Mouse (Mus musculus) cerebellum, adult 2 months (tissue): ENCODE measurements around the gene Prrc2b. TPM values are rescaled to one million over a fixed set of nuclear protein-coding genes. Genes with fewer than 3 reads are reported as not detected.
A peak's percentile ranks its signal among the peaks of the same experiment; 100 is the strongest.

Experiments used
- DNase-seq, 2 experiments: peaks; one replicate each; pipeline ENCODE4 v3.0.0; 2021
- H3K27ac ChIP-seq: fragments of 200-500 bp; 2 replicates; pipeline ENCODE4 v1.5.1; 2012; ENCODE audit warnings: low read length, control low read depth, inconsistent platforms; ENCODE audit not compliant: insufficient read depth
- H3K27me3 ChIP-seq: fragments of 200-500 bp; 2 replicates; pipeline ENCODE4 v1.6.1; 2012; ENCODE audit warnings: inconsistent platforms, mild to moderate bottlenecking, low read length, moderate library complexity; ENCODE audit not compliant: control insufficient read depth, insufficient read depth
- H3K4me1 ChIP-seq: fragments of 200-500 bp; 2 replicates; pipeline ENCODE4 v1.6.1; 2011; ENCODE audit warnings: low read length; ENCODE audit not compliant: control insufficient read depth, insufficient read depth
- H3K4me3 ChIP-seq: fragments of 200-500 bp; replicated peaks from 2 replicates; pipeline ENCODE3; 2011; ENCODE audit warnings: mild to moderate bottlenecking, low read depth, low read length, control low read depth; ENCODE audit not compliant: insufficient read depth
- CTCF ChIP-seq: fragments of 200-500 bp; IDR thresholded peaks from 2 replicates; pipeline ENCODE4 v1.5.1; 2011; ENCODE audit warnings: low read depth, mild to moderate bottlenecking, control low read depth, low read length, moderate library complexity, borderline replicate concordance; ENCODE audit not compliant: insufficient read depth
- POLR2A ChIP-seq: fragments of 200-500 bp; IDR thresholded peaks from 2 replicates; pipeline ENCODE4 v1.6.1; 2011; ENCODE audit warnings: low read length, control low read depth, borderline replicate concordance; ENCODE audit not compliant: insufficient read depth
- WGBS: fragments of 180-500 bp; shearing (Covaris S2); methylation state at CpG from one replicate; pipeline ENCODE4 v1.1.7; 2018; 5-methylcytosine and 5-hydroxymethylcytosine counted together
- polyA plus RNA-seq: library from polyadenylated mRNA; depleted of rRNA; stranded (reverse); fragments of >200 nt; gene quantifications from 2 replicates; pipeline ENCODE4 v1.2.3, GENCODE M21; 2012; rRNA removed

The Prrc2b gene
- polyA plus RNA-seq, 1 experiment: 88.9 TPM

GRCm38 (mm10) chr2:32258887-32259533 lies 108.1 kb downstream of the Prrc2b start:
- no peak for DNase-seq
- peaks cover 9% of the 10 kb centered on the region for H3K4me1 ChIP-seq
- TF ChIP-seq CTCF (no peak), POLR2A (no peak)
- 40% methylated on average over 6 of the region's 6 CpGs for WGBS
- no peaks in the 10 kb centered on the region for H3K27me3 ChIP-seq
- peak overlapping the region; percentile 82 for H3K4me3 ChIP-seq
- H3K27ac ChIP-seq: no peak overlapping the region

- Histone ChIP-seq H3K27me3 (no peaks in the 10 kb centered on the region), H3K4me1 (peaks cover 9% of the 10 kb centered on the region), H3K27ac (peak within 1 kb of the TSS; percentile 43), H3K4me3 (peak within 1 kb of the TSS; percentile 82)
- TF ChIP-seq POLR2A (peak; percentile 87), CTCF (no peak)
- DNase-seq: peak; percentile 92 to 93
- whole genome bisulfite sequencing: under 1% methylated on average over 59 of the region's 59 CpGs
These were observed 109.0 kb downstream of the Prrc2b start, which contains the start of gene Uck1 for GRCm38 (mm10) chr2:32259657-32260417. Gene Uck1 (minus strand): TSS chr2:32260159.

DNA sequence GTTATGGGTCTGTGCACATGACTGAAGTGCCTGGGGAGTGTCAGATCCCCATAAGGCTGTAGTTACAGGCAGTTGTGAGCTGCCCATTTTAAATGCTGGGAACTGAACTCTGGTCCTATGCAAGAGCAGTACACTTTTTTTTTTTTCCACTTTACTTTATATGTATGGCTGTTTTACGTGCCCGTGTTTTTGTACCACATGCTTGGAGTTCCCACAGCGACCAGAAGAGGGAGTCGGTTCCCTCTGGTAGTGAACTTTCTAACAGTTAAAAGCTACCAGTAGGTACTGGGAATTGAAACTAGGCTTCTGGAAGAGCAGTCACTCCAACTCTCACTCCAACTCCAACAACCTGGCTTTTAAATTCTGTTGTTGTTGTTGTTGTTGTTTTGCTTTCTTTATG lies 109.8 kb downstream of the Prrc2b start:
- Histone ChIP-seq H3K27ac (no peak overlapping the region), H3K27me3 (no peaks in the 10 kb centered on the region), H3K4me1 (peaks cover 9% of the 10 kb centered on the region), H3K4me3 (no peak overlapping the region)
- DNase-seq: peak; percentile 35 to 56
- TF ChIP-seq POLR2A (no peak), CTCF (peak; percentile 43; the same call in 1 of the 2 replicates)
- WGBS: 24% methylated on average over 4 of the region's 4 CpGs

DNA sequence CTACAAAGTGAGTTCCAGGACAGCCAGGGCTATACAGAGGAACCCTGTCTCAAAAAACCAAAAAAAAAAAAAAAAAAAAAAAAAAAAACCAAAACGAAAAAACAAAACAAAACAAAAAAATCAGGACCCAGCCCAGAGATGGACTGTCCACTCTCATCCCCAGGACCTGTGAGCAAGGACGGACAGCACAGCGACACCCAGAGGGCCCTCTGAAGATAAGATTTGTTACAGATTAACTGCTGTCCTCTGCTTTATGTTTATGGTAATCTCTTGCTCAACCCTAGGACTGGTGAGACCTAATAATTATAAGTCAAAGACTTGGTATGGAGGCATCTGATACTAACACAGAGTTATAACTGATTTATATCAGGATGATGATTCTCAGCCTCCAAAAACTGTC lies 124.9 kb downstream of the Prrc2b start:
- Histone ChIP-seq H3K4me3 (no peak overlapping the region), H3K4me1 (no peaks in the 10 kb centered on the region), H3K27ac (no peak overlapping the region), H3K27me3 (no peaks in the 10 kb centered on the region)
- TF ChIP-seq POLR2A: no peak
- peak; percentile 23; the same call in 1 of the 2 replicates for TF ChIP-seq CTCF
- 82% methylated on average over 3 of the region's 3 CpGs for WGBS
- DNase-seq: no peak

- Histone ChIP-seq H3K4me1 (no peaks in the 10 kb centered on the region; the same call in 1 of the 2 replicates), H3K4me3 (no peak overlapping the region), H3K27ac (no peak overlapping the region), H3K27me3 (no peaks in the 10 kb centered on the region)
- TF ChIP-seq POLR2A (no peak), CTCF (no peak)
- WGBS: 84% methylated on average over 2 of the region's 2 CpGs
- DNase-seq: no peak
These were observed 131.4 kb downstream of the Prrc2b start for GRCm38 (mm10) chr2:32282289-32282688.

DNA sequence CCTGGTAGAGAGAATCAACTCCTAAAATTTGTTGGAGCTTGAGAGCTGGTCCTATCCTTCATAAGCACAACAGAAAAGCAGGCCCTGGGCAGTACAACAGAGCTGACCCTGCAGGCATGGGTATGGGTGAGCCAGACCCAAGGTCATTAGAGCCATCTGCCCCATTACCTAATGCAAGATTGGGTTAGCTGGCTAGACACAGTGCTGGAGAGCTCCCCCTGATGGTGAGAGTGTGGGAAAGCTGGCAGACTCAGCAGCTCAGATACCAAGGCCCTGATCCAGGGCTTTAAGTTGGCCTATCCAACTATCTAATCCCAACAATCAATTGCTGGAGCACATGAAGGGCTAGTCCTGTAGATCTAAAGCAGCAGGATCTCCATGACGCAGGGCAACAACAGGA lies 131.8 kb downstream of the Prrc2b start:
- DNase-seq: peak; percentile 53 to 62
- TF ChIP-seq CTCF (peak; percentile 70), POLR2A (no peak)
- H3K4me3 ChIP-seq: no peak overlapping the region
- H3K27ac ChIP-seq: no peak overlapping the region
- 78% methylated on average over 1 of the region's 1 CpGs for WGBS
- H3K4me1 ChIP-seq: no peaks in the 10 kb centered on the region; the same call in 1 of the 2 replicates
- H3K27me3 ChIP-seq: no peaks in the 10 kb centered on the region

DNA sequence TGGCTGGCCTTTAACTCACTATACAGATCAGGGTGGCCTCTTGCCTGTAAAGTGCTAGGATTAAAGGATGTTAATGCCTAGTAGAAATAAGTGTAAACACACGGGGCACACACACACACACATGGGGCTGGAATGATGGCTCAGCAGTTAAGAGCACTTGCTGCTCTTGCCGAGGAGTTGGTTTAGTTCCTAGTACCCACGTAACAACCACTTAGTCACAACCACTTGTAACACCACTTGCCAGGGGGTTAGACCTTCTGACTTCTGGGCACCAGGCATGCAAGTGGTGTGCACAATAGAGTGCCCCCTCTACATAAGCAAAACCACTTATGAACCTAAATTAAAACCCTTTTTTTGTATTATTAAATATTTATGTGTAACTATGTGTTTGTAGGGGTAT lies 133.1 kb downstream of the Prrc2b start:
- WGBS: 85% methylated on average over 3 of the region's 3 CpGs
- Histone ChIP-seq H3K27ac (no peak overlapping the region), H3K4me3 (no peak overlapping the region), H3K27me3 (no peaks in the 10 kb centered on the region), H3K4me1 (no peaks in the 10 kb centered on the region; the same call in 1 of the 2 replicates)
- no peak for TF ChIP-seq CTCF
- no peak for TF ChIP-seq POLR2A
- DNase-seq: no peak

Other genes with a start within 250 kb of the Prrc2b start
- 11.7 and 14.1 TPM in 2 replicates for gene Aif1l, start 200.9 kb upstream of the Prrc2b start, polyA plus RNA-seq
- gene Nup214, start 176.6 kb upstream of the Prrc2b start, polyA plus RNA-seq: 43.7 and 47.0 TPM in 2 replicates
- 4.2 and 4.4 TPM in 2 replicates for gene Fam78a, start 66.2 kb upstream of the Prrc2b start, polyA plus RNA-seq
- 41.3 and 45.0 TPM in 2 replicates for gene Plpp7, start 55.6 kb upstream of the Prrc2b start, polyA plus RNA-seq
- gene Pomt1, start 85.5 kb downstream of the Prrc2b start, polyA plus RNA-seq: 23.1 and 23.9 TPM in 2 replicates
- 72.0 and 74.4 TPM in 2 replicates for gene Uck1, start 109.1 kb downstream of the Prrc2b start, polyA plus RNA-seq
- 74.0 TPM in 2 replicates for gene Golga2, start 136.3 kb downstream of the Prrc2b start, polyA plus RNA-seq
- 242 and 270 TPM in 2 replicates for gene Swi5, start 137.0 kb downstream of the Prrc2b start, polyA plus RNA-seq
- 159 and 176 TPM in 2 replicates for gene Ciz1, start 201.2 kb downstream of the Prrc2b start, polyA plus RNA-seq
- gene Dnm1, start 202.3 kb downstream of the Prrc2b start, polyA plus RNA-seq: 1,410 and 1,576 TPM in 2 replicates
- gene 1110008P14Rik, start 230.9 kb downstream of the Prrc2b start, polyA plus RNA-seq: 284 and 338 TPM in 2 replicates
- 0.48 and 1.0 TPM in 2 replicates for gene Lcn2, start 237.2 kb downstream of the Prrc2b start, polyA plus RNA-seq
- gene Ptges2, start 244.8 kb downstream of the Prrc2b start, polyA plus RNA-seq: 60.9 and 61.1 TPM in 2 replicates